Mouse (Mus musculus) MEL (cell line): ENCODE results near the gene Dus2. TPM values are rescaled to one million over a fixed set of nuclear protein-coding genes. Genes with fewer than 3 reads are reported as not detected.
A peak's percentile ranks its signal among the peaks of the same experiment; 100 is the strongest.

Experiments used
- DNase-seq: peaks from one replicate; pipeline ENCODE4 v3.0.0; 2011; ENCODE audit warnings: low read depth, low spot score
- H3K27ac ChIP-seq: 2 replicates; pipeline ENCODE4 v1.5.1; 2012; ENCODE audit warnings: low read depth, mild to moderate bottlenecking, control low read depth, low read length, moderate library complexity; ENCODE audit not compliant: control insufficient read depth
- H3K27me3 ChIP-seq, 2 experiments: fragments of 150-350 bp in 1 of 2; sonication (generic) in 1 of 2; 2 replicates each; pipeline ENCODE4 v1.6.1; 2012; ENCODE audit warnings: low read length in 2 of 2, mild to moderate bottlenecking in 2 of 2, improper control_type of control experiment in 1 of 2, moderate library complexity in 1 of 2; ENCODE audit not compliant: insufficient read depth in 2 of 2, control insufficient read depth in 1 of 2
- H3K36me3 ChIP-seq, 2 experiments: 2 replicates each; pipeline ENCODE4 v1.6.1; 2012 to 2014; ENCODE audit warnings: low read length in 2 of 2, improper control_type of control experiment in 1 of 2, inconsistent platforms in 1 of 2, mild to moderate bottlenecking in 1 of 2; ENCODE audit not compliant: insufficient read depth in 2 of 2, control insufficient read depth in 1 of 2
- H3K4me1 ChIP-seq, 2 experiments: fragments of 150-350 bp in 1 of 2; sonication (generic) in 1 of 2; 2 replicates each; pipeline ENCODE4 v1.6.1; 2012; ENCODE audit warnings: low read length in 2 of 2, improper control_type of control experiment in 1 of 2, mild to moderate bottlenecking in 1 of 2; ENCODE audit not compliant: insufficient read depth in 2 of 2, control insufficient read depth in 1 of 2
- H3K4me3 ChIP-seq, 2 experiments: fragments of 150-350 bp in 1 of 2; sonication (generic) in 1 of 2; 2 replicates each; pipeline ENCODE4 v1.5.1; 2012; ENCODE audit warnings: low read depth in 2 of 2, low read length in 2 of 2, mild to moderate bottlenecking in 2 of 2, moderate library complexity in 2 of 2, control low read depth in 1 of 2, improper control_type of control experiment in 1 of 2; ENCODE audit not compliant: control insufficient read depth in 1 of 2, insufficient read depth in 1 of 2
- H3K79me2 ChIP-seq: 2 replicates; pipeline ENCODE4 v1.6.1; 2012; ENCODE audit warnings: mild to moderate bottlenecking, low read length, moderate library complexity; ENCODE audit not compliant: control insufficient read depth, poor library complexity, insufficient read depth
- H3K9ac ChIP-seq: 2 replicates; pipeline ENCODE4 v1.6.1; 2012; ENCODE audit warnings: low read depth, mild to moderate bottlenecking, control low read depth, low read length, moderate library complexity; ENCODE audit not compliant: control insufficient read depth, poor library complexity, severe bottlenecking
- H3K9me3 ChIP-seq: fragments of 150-350 bp; sonication (generic); replicated peaks from 2 replicates; pipeline ENCODE4 v1.6.1; 2012; ENCODE audit warnings: mild to moderate bottlenecking, low read length, improper control_type of control experiment, moderate library complexity; ENCODE audit not compliant: insufficient read depth
- EP300 ChIP-seq, 2 experiments: IDR thresholded peaks; 2 replicates each; pipeline ENCODE4 v1.6.1; 2011; ENCODE audit warnings: improper control_type of control experiment in 2 of 2, low read length in 2 of 2, low read depth in 1 of 2, mild to moderate bottlenecking in 1 of 2
- GABPA ChIP-seq: IDR thresholded peaks from 2 replicates; pipeline ENCODE4 v1.6.1; 2012; ENCODE audit warnings: low read depth, mild to moderate bottlenecking, inconsistent platforms, low read length, improper control_type of control experiment, moderate library complexity
- KAT2A ChIP-seq: conservative IDR thresholded peaks from 2 replicates; pipeline ENCODE4 v1.6.1; 2012; ENCODE audit warnings: low read depth, low read length, improper control_type of control experiment, inconsistent platforms
- MAX ChIP-seq: IDR thresholded peaks from 2 replicates; pipeline ENCODE4 v1.6.1; 2011; ENCODE audit warnings: low read length, improper control_type of control experiment
- MYB ChIP-seq: IDR thresholded peaks from 2 replicates; pipeline ENCODE4 v1.6.1; 2011; ENCODE audit warnings: mild to moderate bottlenecking, low read depth, low read length, improper control_type of control experiment
- NELFE ChIP-seq: IDR thresholded peaks from 2 replicates; pipeline ENCODE4 v1.6.1; 2011; ENCODE audit warnings: low read depth, low read length, improper control_type of control experiment
- RAD21 ChIP-seq: IDR thresholded peaks from 2 replicates; pipeline ENCODE4 v1.6.1; 2011; ENCODE audit warnings: mild to moderate bottlenecking, low read depth, low read length, improper control_type of control experiment
- SIN3A ChIP-seq: IDR thresholded peaks from 2 replicates; pipeline ENCODE4 v1.6.1; 2012; ENCODE audit warnings: low read length, improper control_type of control experiment, inconsistent platforms
- SMC3 ChIP-seq: IDR thresholded peaks from 2 replicates; pipeline ENCODE4 v1.6.1; 2011; ENCODE audit warnings: low read depth, low read length, improper control_type of control experiment
- TAL1 ChIP-seq: IDR thresholded peaks from 2 replicates; pipeline ENCODE4 v1.6.1; 2012; ENCODE audit warnings: mild to moderate bottlenecking, inconsistent platforms, low read length, moderate library complexity, mixed read lengths
- UBTF ChIP-seq: IDR thresholded peaks from 2 replicates; pipeline ENCODE4 v1.6.1; 2012; ENCODE audit warnings: low read depth, mild to moderate bottlenecking, inconsistent platforms, low read length, improper control_type of control experiment, moderate library complexity, borderline replicate concordance; ENCODE audit not compliant: insufficient read depth
- ZC3H11A ChIP-seq: IDR thresholded peaks from 2 replicates; pipeline ENCODE4 v1.6.1; 2012; ENCODE audit warnings: low read depth, mild to moderate bottlenecking, inconsistent platforms, low read length, improper control_type of control experiment
- ZKSCAN1 ChIP-seq: IDR thresholded peaks from 2 replicates; pipeline ENCODE4 v1.6.1; 2012; ENCODE audit warnings: low read depth, mild to moderate bottlenecking, inconsistent platforms, low read length, improper control_type of control experiment, moderate library complexity
- ZMIZ1 ChIP-seq: IDR thresholded peaks from 2 replicates; pipeline ENCODE4 v1.6.1; 2012; ENCODE audit warnings: low read depth, mild to moderate bottlenecking, inconsistent platforms, low read length, improper control_type of control experiment, moderate library complexity
- polyA plus RNA-seq, 2 experiments: library from polyadenylated mRNA; stranded (reverse) in 1 of 2; unstranded in 1 of 2; fragments of >175 nt in 1 of 2; fragments of >200 nt in 1 of 2; gene quantifications; 2 replicates each; pipeline versions ENCODE4 v1.2.1 to v1.2.4; 2012; ENCODE audit warnings: low replicate concordance in 2 of 2, low read depth in 1 of 2; ENCODE audit not compliant: insufficient read length in 2 of 2, insufficient read depth in 1 of 2, missing spikeins in 1 of 2
- total RNA-seq: library from RNA; depleted of rRNA; stranded (reverse); fragments of 300-350 nt; gene quantifications from 2 replicates; pipeline ENCODE4 v1.2.3, GENCODE M21; 2012

Dus2 gene
- total and polyA plus RNA-seq, 3 experiments, result 9.2 to 11.9 TPM; not detected in 1

GRCm38 (mm10) chr8:105964506-105965265 is 26.5 kb upstream of the Dus2 start:
- Histone ChIP-seq H3K27ac (peak overlapping the region; percentile 72), H3K9ac (peak overlapping the region; percentile 93), H3K27me3 (no peaks in the 10 kb centered on the region)
- no peak for DNase-seq
- TF ChIP-seq MAX, result 0 out of 2 replicates have a peak, but pooled peaks have one; percentile 6
- 0 out of 4 replicates have a peak, but pooled peaks of 1 of the 2 experiments have one; percentile 11 for TF ChIP-seq EP300 (IDR thresholded peaks at IDR 0.05; ENCODE audit: low read depth in 1 of 2, low read length in 2 of 2)
- TF ChIP-seq KAT2A, result no peak
- TF ChIP-seq, all 39 proteins: peak for 2
- peaks cover 2 to 8% of the 10 kb centered on the region in 2 experiments; a peak in 2 of 4 replicates for H3K36me3 ChIP-seq
- H3K9me3 ChIP-seq, result no peaks in the 10 kb centered on the region
- peak overlapping the region; percentile 90 for H3K4me3 ChIP-seq
- H3K4me1 ChIP-seq, result peaks cover 5 to 29% of the 10 kb centered on the region in 2 experiments; a peak in 3 of 4 replicates
- H3K79me2 ChIP-seq, result peaks cover 20% of the 10 kb centered on the region

GRCm38 (mm10) chr8:105965266-105965904 is 25.8 kb upstream of the Dus2 start:
- Histone ChIP-seq H3K9ac (peak overlapping the region; percentile 93), H3K27me3 (no peaks in the 10 kb centered on the region), H3K4me1 (peaks cover 5 to 29% of the 10 kb centered on the region in 2 experiments; a peak in 3 of 4 replicates), H3K4me3 (peak overlapping the region; percentile 90), H3K36me3 (peaks cover 0 to 8% of the 10 kb centered on the region in 2 experiments; a peak in 2 of 4 replicates), H3K79me2 (peaks cover 20% of the 10 kb centered on the region)
- TF ChIP-seq ZC3H11A (no peak), MYB (no peak), TAL1 (no peak), MAX (no peak; the same call in none of the 2 replicates), ZMIZ1 (no peak), SMC3 (no peak), NELFE (no peak), UBTF (peak; percentile 92; the same call in 1 of the 2 replicates), GABPA (no peak), EP300 (IDR thresholded peaks at IDR 0.05; ENCODE audit: low read depth in 1 of 2, low read length in 2 of 2) (no peak), SIN3A (peak; percentile 66), ZKSCAN1 (no peak), RAD21 (no peak)
- TF ChIP-seq, all 39 proteins: peak for 2
- Histone ChIP-seq H3K27ac (peak overlapping the region; percentile 72), H3K9me3 (no peaks in the 10 kb centered on the region)
- DNase-seq, result peak; percentile 81
